ENCODE assay signal across 24 mouse cellular contexts in genomic region chr11:46030026-46030425, GRCm38 (mm10). TPM values are rescaled to one million over a fixed set of nuclear protein-coding genes. Genes with fewer than 3 reads are reported as not detected.
A peak's percentile ranks its signal among the peaks of the same experiment; 100 is the strongest.
DNase-seq lines count a peak whose midpoint lies in the region; ATAC-seq and TF ChIP-seq lines count a peak whose summit lies in the region.
"Had no signal": no experiment of that assay in that cellular context is flagged by ENCODE, and none has a peak within 500 bp of the region (broad histone marks: within the 10 kb centered on the region; RNA-seq: fewer than 3 reads in every experiment).

No protein-coding gene starts in this region.

- no peak for DNase-seq in forebrain, postnatal 0 days
- DNase-seq in forebrain, embryonic 11.5 days (ENCODE audit: low spot score) = no peak
- DNase-seq in kidney, adult 9 months = no peak
- DNase-seq in midbrain, embryonic 14.5 days = peak; percentile 74
- no peak for DNase-seq in cerebellum, adult 9-10 months
- DNase-seq: adrenal gland, postnatal 14 days; cerebellum, adult 11 months; cerebellum, postnatal 10 days; gastrocnemius, postnatal 14 days; liver; thymus, postnatal 25 days had no signal

- 45% methylated on average over 2 of the region's 2 CpGs for WGBS in forebrain, postnatal 0 days
- whole genome bisulfite sequencing in forebrain, embryonic 11.5 days = 49% methylated on average over 2 of the region's 2 CpGs
- WGBS in kidney, embryonic 14.5 days = 75% methylated on average over 2 of the region's 2 CpGs
- 40% methylated on average over 2 of the region's 2 CpGs for WGBS in midbrain, embryonic 14.5 days
- 36% methylated on average over 2 of the region's 2 CpGs for WGBS in midbrain, embryonic 13.5 days
- WGBS in neural tube, embryonic 15.5 days = 54% methylated on average over 2 of the region's 2 CpGs

- no peaks in the 10 kb centered on the region for H3K4me1 ChIP-seq in forebrain, postnatal 0 days (ENCODE audit: insufficient read depth)
- no peaks in the 10 kb centered on the region for H3K4me1 ChIP-seq in forebrain, embryonic 11.5 days (replicated peaks; ENCODE audit: control insufficient read depth, insufficient read depth, low read length)
- peaks cover 18% of the 10 kb centered on the region for H3K4me1 ChIP-seq in kidney, embryonic 14.5 days (ENCODE audit: control insufficient read depth, insufficient read depth, low read length)
- no peaks in the 10 kb centered on the region for H3K4me1 ChIP-seq in midbrain, embryonic 14.5 days (ENCODE audit: control insufficient read depth, insufficient read depth, low read length)
- peaks cover 5% of the 10 kb centered on the region; the same call in 1 of the 2 replicates for H3K4me1 ChIP-seq in midbrain, embryonic 13.5 days (replicated peaks)
- H3K4me1 ChIP-seq in neural tube, embryonic 15.5 days = peaks cover 9% of the 10 kb centered on the region; the same call in 1 of the 2 replicates

- no peak overlapping the region for H3K4me3 ChIP-seq in forebrain, postnatal 0 days (ENCODE audit: low read depth, low read length)
- no peak overlapping the region for H3K4me3 ChIP-seq in forebrain, embryonic 11.5 days (ENCODE audit: low read depth, low read length)
- H3K4me3 ChIP-seq in kidney, embryonic 14.5 days (ENCODE audit: low read length) = no peak overlapping the region
- no peak overlapping the region for H3K4me3 ChIP-seq in midbrain, embryonic 14.5 days (replicated peaks; ENCODE audit: low read depth, low read length)
- H3K4me3 ChIP-seq in midbrain, embryonic 13.5 days (replicated peaks) = no peak overlapping the region
- no peak overlapping the region for H3K4me3 ChIP-seq in neural tube, embryonic 15.5 days (replicated peaks)
- H3K4me3 ChIP-seq: embryonic facial prominence, embryonic 10.5 days; myocyte; stomach, embryonic 15.5 days had no signal

- peak; percentile 67 for ATAC-seq in forebrain, postnatal 0 days
- no peak for ATAC-seq in forebrain, embryonic 11.5 days (replicated peaks; ENCODE audit: low FRiP score)
- no peak for ATAC-seq in kidney, embryonic 14.5 days (ENCODE audit: low FRiP score, low TSS enrichment)
- ATAC-seq in midbrain, embryonic 14.5 days (ENCODE audit: low FRiP score, low TSS enrichment) = no peak
- ATAC-seq in midbrain, embryonic 13.5 days = no peak
- peak; percentile 65; the same call in 1 of the 2 replicates for ATAC-seq in neural tube, embryonic 15.5 days (ENCODE audit: low FRiP score)
- ATAC-seq: CD4-positive, CD25-positive, alpha-beta regulatory T cell, adult 4 months; hindbrain, embryonic 16.5 days; intestine, embryonic 16.5 days; lung, postnatal 0 days had no signal

- H3K9ac ChIP-seq in forebrain, postnatal 0 days = no peak overlapping the region
- no peak overlapping the region for H3K9ac ChIP-seq in forebrain, embryonic 11.5 days (ENCODE audit: low read length)
- H3K9ac ChIP-seq in kidney, embryonic 14.5 days (ENCODE audit: low read depth, low read length) = no peak overlapping the region
- H3K9ac ChIP-seq in midbrain, embryonic 14.5 days (replicated peaks; ENCODE audit: low read length) = no peak overlapping the region
- H3K9ac ChIP-seq in midbrain, embryonic 13.5 days (replicated peaks) = no peak overlapping the region
- no peak overlapping the region for H3K9ac ChIP-seq in neural tube, embryonic 15.5 days (replicated peaks)
- H3K9ac ChIP-seq: stomach, embryonic 15.5 days had no signal

- no peak overlapping the region for H3K27ac ChIP-seq in forebrain, postnatal 0 days (ENCODE audit: low read depth, low read length)
- no peak overlapping the region for H3K27ac ChIP-seq in forebrain, embryonic 11.5 days (ENCODE audit: low read depth, low read length)
- peak overlapping the region; percentile 63; the same call in 1 of the 2 replicates for H3K27ac ChIP-seq in kidney, embryonic 14.5 days (ENCODE audit: low read depth, low read length)
- no peak overlapping the region for H3K27ac ChIP-seq in midbrain, embryonic 14.5 days (replicated peaks; ENCODE audit: low read depth, low read length)
- H3K27ac ChIP-seq in midbrain, embryonic 13.5 days = no peak overlapping the region
- no peak overlapping the region for H3K27ac ChIP-seq in neural tube, embryonic 15.5 days (replicated peaks)
- H3K27ac ChIP-seq: embryonic facial prominence, embryonic 10.5 days; macrophage; stomach, embryonic 15.5 days had no signal

- no peaks in the 10 kb centered on the region for H3K9me3 ChIP-seq in forebrain, postnatal 0 days (ENCODE audit: low read length)
- H3K9me3 ChIP-seq in forebrain, embryonic 11.5 days (ENCODE audit: control insufficient read depth, low read length) = no peaks in the 10 kb centered on the region
- H3K9me3 ChIP-seq in kidney, embryonic 14.5 days (ENCODE audit: control insufficient read depth, low read length) = no peaks in the 10 kb centered on the region
- no peaks in the 10 kb centered on the region for H3K9me3 ChIP-seq in midbrain, embryonic 14.5 days (ENCODE audit: control insufficient read depth, low read length)
- H3K9me3 ChIP-seq in midbrain, embryonic 13.5 days = no peaks in the 10 kb centered on the region
- H3K9me3 ChIP-seq in neural tube, embryonic 15.5 days (replicated peaks) = no peaks in the 10 kb centered on the region
- H3K9me3 ChIP-seq: embryonic facial prominence, embryonic 10.5 days; stomach, embryonic 15.5 days had no signal

- no peak for TF ChIP-seq CTCF in forebrain, postnatal 0 days (IDR thresholded peaks at IDR 0.05; ENCODE audit: low read depth)

- no peaks in the 10 kb centered on the region for H3K36me3 ChIP-seq in forebrain, postnatal 0 days (ENCODE audit: insufficient read depth)
- H3K36me3 ChIP-seq in forebrain, embryonic 11.5 days (ENCODE audit: control insufficient read depth, insufficient read depth, low read length) = no peaks in the 10 kb centered on the region
- no peaks in the 10 kb centered on the region for H3K36me3 ChIP-seq in kidney, embryonic 14.5 days (ENCODE audit: control insufficient read depth, insufficient read depth, low read length)
- no peaks in the 10 kb centered on the region for H3K36me3 ChIP-seq in midbrain, embryonic 14.5 days (ENCODE audit: control insufficient read depth, insufficient read depth, low read length)
- no peaks in the 10 kb centered on the region for H3K36me3 ChIP-seq in midbrain, embryonic 13.5 days
- no peaks in the 10 kb centered on the region for H3K36me3 ChIP-seq in neural tube, embryonic 15.5 days
- H3K36me3 ChIP-seq: embryonic facial prominence, embryonic 10.5 days; stomach, embryonic 15.5 days had no signal

- H3K4me2 ChIP-seq in forebrain, postnatal 0 days (ENCODE audit: low read depth) = no peak overlapping the region
- no peak overlapping the region for H3K4me2 ChIP-seq in forebrain, embryonic 11.5 days (ENCODE audit: low read depth, low read length, severe bottlenecking)
- no peak overlapping the region for H3K4me2 ChIP-seq in kidney, embryonic 14.5 days (replicated peaks; ENCODE audit: low read depth, low read length)
- no peak overlapping the region for H3K4me2 ChIP-seq in midbrain, embryonic 14.5 days (ENCODE audit: low read length)
- H3K4me2 ChIP-seq in midbrain, embryonic 13.5 days (replicated peaks) = no peak overlapping the region
- no peak overlapping the region for H3K4me2 ChIP-seq in neural tube, embryonic 15.5 days
- H3K4me2 ChIP-seq: stomach, embryonic 15.5 days had no signal

- no peaks in the 10 kb centered on the region for H3K27me3 ChIP-seq in forebrain, postnatal 0 days (ENCODE audit: insufficient read depth, low read length)
- no peaks in the 10 kb centered on the region for H3K27me3 ChIP-seq in forebrain, embryonic 11.5 days (ENCODE audit: control insufficient read depth, insufficient read depth, low read length)
- no peaks in the 10 kb centered on the region for H3K27me3 ChIP-seq in kidney, embryonic 14.5 days (ENCODE audit: control insufficient read depth, insufficient read depth, low read length)
- no peaks in the 10 kb centered on the region for H3K27me3 ChIP-seq in midbrain, embryonic 14.5 days (ENCODE audit: control insufficient read depth, insufficient read depth, low read length)
- no peaks in the 10 kb centered on the region for H3K27me3 ChIP-seq in midbrain, embryonic 13.5 days
- no peaks in the 10 kb centered on the region for H3K27me3 ChIP-seq in neural tube, embryonic 15.5 days (replicated peaks)
- H3K27me3 ChIP-seq: stomach, embryonic 15.5 days had no signal

RNA-seq across cellular contexts. Expression of gene Gm12166, which starts 22.1 kb away (rescaled TPM):
- total RNA-seq in forebrain, postnatal 0 days (2014; rRNA removed) = 9.2 and 15.1 TPM in 2 replicates
- polyA plus RNA-seq in forebrain, postnatal 0 days (2015; fragmentation: Nextera tagmentation; extraction: Ambion mirVana) = 6.6 and 7.4 TPM in 2 replicates
- polyA plus RNA-seq in forebrain, embryonic 11.5 days (2014; fragmentation: Nextera tagmentation; extraction: Ambion mirVana) = 1.9 and 3.4 TPM in 2 replicates
- 5.0 and 5.4 TPM in 2 replicates for polyA plus RNA-seq in kidney, embryonic 14.5 days (2014; fragmentation: Nextera tagmentation; extraction: Ambion mirVana)
- polyA plus RNA-seq in midbrain, embryonic 14.5 days (2014; fragmentation: Nextera tagmentation; extraction: Ambion mirVana) = 5.6 and 6.0 TPM in 2 replicates
- polyA plus RNA-seq in midbrain, embryonic 13.5 days (2015; fragmentation: Nextera tagmentation; extraction: Ambion mirVana) = 6.1 and 7.1 TPM in 2 replicates
- 4.5 and 6.6 TPM in 2 replicates for polyA plus RNA-seq in neural tube, embryonic 15.5 days (2015; fragmentation: Nextera tagmentation; extraction: Ambion mirVana)

RNA-seq across cellular contexts. Expression of gene Adam19, which starts 25.8 kb away (rescaled TPM):
- 16.2 and 19.8 TPM in 2 replicates for total RNA-seq in forebrain, postnatal 0 days (2014; rRNA removed)
- 3.5 and 5.0 TPM in 2 replicates for polyA plus RNA-seq in forebrain, postnatal 0 days (2015; fragmentation: Nextera tagmentation; extraction: Ambion mirVana)
- polyA plus RNA-seq in forebrain, embryonic 11.5 days (2014; fragmentation: Nextera tagmentation; extraction: Ambion mirVana) = 7.9 and 8.3 TPM in 2 replicates
- polyA plus RNA-seq in kidney, embryonic 14.5 days (2014; fragmentation: Nextera tagmentation; extraction: Ambion mirVana) = 7.6 and 14.7 TPM in 2 replicates
- 7.0 and 8.3 TPM in 2 replicates for polyA plus RNA-seq in midbrain, embryonic 14.5 days (2014; fragmentation: Nextera tagmentation; extraction: Ambion mirVana)
- 8.8 and 10.5 TPM in 2 replicates for polyA plus RNA-seq in midbrain, embryonic 13.5 days (2015; fragmentation: Nextera tagmentation; extraction: Ambion mirVana)
- 13.7 and 16.8 TPM in 2 replicates for polyA plus RNA-seq in neural tube, embryonic 15.5 days (2015; fragmentation: Nextera tagmentation; extraction: Ambion mirVana)

RNA-seq across cellular contexts. Expression of gene Sox30, which starts 49.9 kb away (rescaled TPM):
- 0.23 and 0.57 TPM in 2 replicates for total RNA-seq in forebrain, postnatal 0 days (2014; rRNA removed)
- polyA plus RNA-seq in forebrain, postnatal 0 days (2015; fragmentation: Nextera tagmentation; extraction: Ambion mirVana) = 0.10 and 0.13 TPM in 2 replicates
- 0.17 and 0.37 TPM in 2 replicates for polyA plus RNA-seq in forebrain, embryonic 11.5 days (2014; fragmentation: Nextera tagmentation; extraction: Ambion mirVana)
- polyA plus RNA-seq in kidney, embryonic 14.5 days (2014; fragmentation: Nextera tagmentation; extraction: Ambion mirVana) = 0.16 TPM in 2 replicates
- polyA plus RNA-seq in midbrain, embryonic 14.5 days (2014; fragmentation: Nextera tagmentation; extraction: Ambion mirVana) = 0.09 and 0.13 TPM in 2 replicates
- polyA plus RNA-seq in midbrain, embryonic 13.5 days (2015; fragmentation: Nextera tagmentation; extraction: Ambion mirVana) = 0.05 TPM in 1 of 2 replicates, not detected in the other
- polyA plus RNA-seq in neural tube, embryonic 15.5 days (2015; fragmentation: Nextera tagmentation; extraction: Ambion mirVana) = 0.12 and 0.27 TPM in 2 replicates
- total RNA-seq: neutrophil, adult 5-6 weeks had no signal
- polyA plus RNA-seq: CD4-positive, CD25-positive, alpha-beta regulatory T cell, adult 4 months; hindbrain, embryonic 16.5 days; liver, embryonic 16.5 days; macrophage; myocyte had no signal

Comparison
In these comparisons a context has a peak if more than half of its experiments do, and no peak if none do; other contexts are left out.
1. ATAC-seq: peak in forebrain, postnatal 0 days (single experiment) and neural tube, embryonic 15.5 days (single experiment); none in forebrain, embryonic 11.5 days (single experiment), kidney, embryonic 14.5 days (single experiment), midbrain, embryonic 14.5 days (single experiment) and midbrain, embryonic 13.5 days (single experiment).